Mouse (Mus musculus): Measurements from ENCODE around the gene Zfp518b.

Gene Zfp518b

GRCm38 (mm10) chr5:38632463-38633449 is 51.9 kb downstream of the Zfp518b start:
- DNase-seq (ENCODE audit: low spot score) = peak; percentile 67

- DNase-seq (ENCODE audit: low spot score) = no peak
Observed at GRCm38 (mm10) chr5:38628023-38628422, 56.6 kb downstream of the Zfp518b start.

- no peak for DNase-seq (ENCODE audit: low spot score)
Observed at GRCm38 (mm10) chr5:38626883-38627282, 57.7 kb downstream of the Zfp518b start.

GRCm38 (mm10) chr5:38620783-38621182 is 63.8 kb downstream of the Zfp518b start:
- DNase-seq (ENCODE audit: low spot score) = peak; percentile 36

- DNase-seq (ENCODE audit: low spot score) = no peak
Observed at GRCm38 (mm10) chr5:38618908-38619307, 65.7 kb downstream of the Zfp518b start.

Measured in lung, postnatal 25 days (tissue).